Mouse (Mus musculus) kidney, adult 2 months (tissue): ENCODE measurements around the gene Rtn2. TPM values are rescaled to one million over a fixed set of nuclear protein-coding genes. Genes with fewer than 3 reads are reported as not detected.

Source experiments
- DNase-seq: peaks from one replicate; pipeline ENCODE4 v3.0.0; 2021
- H3K27ac ChIP-seq: fragments of 200-500 bp; 2 replicates; pipeline ENCODE4 v1.5.1; 2012; ENCODE audit warnings: low read depth, low read length, control low read depth, inconsistent platforms; ENCODE audit not compliant: insufficient read depth
- H3K27me3 ChIP-seq: fragments of 200-500 bp; replicated peaks from 2 replicates; pipeline ENCODE4 v1.6.1; 2012; ENCODE audit warnings: mild to moderate bottlenecking, moderate library complexity, low read length, inconsistent platforms; ENCODE audit not compliant: control insufficient read depth, insufficient read depth
- H3K36me3 ChIP-seq: fragments of 200-500 bp; 2 replicates; pipeline ENCODE4 v1.6.1; 2012; ENCODE audit warnings: mild to moderate bottlenecking, moderate library complexity, low read length, inconsistent platforms; ENCODE audit not compliant: control insufficient read depth, insufficient read depth
- H3K4me1 ChIP-seq: fragments of 200-500 bp; 2 replicates; pipeline ENCODE4 v1.6.1; 2011; ENCODE audit warnings: low read length; ENCODE audit not compliant: control insufficient read depth, insufficient read depth
- H3K4me3 ChIP-seq: fragments of 200-500 bp; 2 replicates; pipeline ENCODE4 v1.5.1; 2011; ENCODE audit warnings: mild to moderate bottlenecking, low read depth, low read length, control low read depth; ENCODE audit not compliant: insufficient read depth
- CTCF ChIP-seq: fragments of 200-500 bp; conservative IDR thresholded peaks from 2 replicates; pipeline ENCODE4 v1.5.1; 2011; ENCODE audit warnings: low read depth, mild to moderate bottlenecking, control low read depth, low read length, moderate library complexity, mixed read lengths; ENCODE audit not compliant: insufficient read depth, insufficient read length
- POLR2A ChIP-seq: fragments of 200-500 bp; IDR thresholded peaks from one replicate; pipeline ENCODE4 v1.6.1; 2011; ENCODE audit warnings: low read depth, low read length, control low read depth
- WGBS: fragments of 180-500 bp; shearing (Covaris S2); methylation state at CpG from one replicate; pipeline ENCODE4 v1.1.7; 2018; 5-methylcytosine and 5-hydroxymethylcytosine counted together
- polyA plus RNA-seq: library from polyadenylated mRNA; depleted of rRNA; stranded (reverse); fragments of >200 nt; gene quantifications from 2 replicates; pipeline ENCODE4 v1.2.3, GENCODE M21; 2012

The Rtn2 gene
- polyA plus RNA-seq, 1 experiment = 19.1 TPM

DNA sequence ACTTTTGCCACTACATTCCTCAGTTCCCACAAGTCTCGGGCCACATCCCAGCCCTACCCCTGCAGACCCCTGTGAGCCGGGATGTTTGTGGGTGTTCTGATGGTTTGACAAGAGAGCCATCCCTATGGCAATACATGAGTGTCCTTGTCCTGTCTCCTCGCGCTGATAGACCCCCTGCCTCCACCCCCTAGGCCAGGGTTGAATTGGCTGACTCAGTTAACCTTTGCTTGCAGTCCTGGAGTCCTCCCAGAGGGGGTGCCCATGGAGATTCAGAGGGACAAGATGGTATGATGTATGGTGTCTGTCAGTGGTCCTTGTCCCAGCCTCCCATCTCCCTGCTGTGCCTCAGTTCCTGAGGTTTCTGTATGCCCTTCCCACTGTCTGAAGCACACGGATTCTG, 31.6 kb downstream of the Rtn2 start:
- Histone ChIP-seq H3K27me3 (no peaks in the 10 kb centered on the region), H3K4me1 (peaks cover 4% of the 10 kb centered on the region; the same call in 1 of the 2 replicates), H3K4me3 (no peak overlapping the region), H3K27ac (no peak overlapping the region), H3K36me3 (no peaks in the 10 kb centered on the region)
- WGBS = 58% methylated on average over 5 of the region's 5 CpGs
- DNase-seq = no peak
- TF ChIP-seq POLR2A = no peak
- TF ChIP-seq CTCF = no peak

DNA sequence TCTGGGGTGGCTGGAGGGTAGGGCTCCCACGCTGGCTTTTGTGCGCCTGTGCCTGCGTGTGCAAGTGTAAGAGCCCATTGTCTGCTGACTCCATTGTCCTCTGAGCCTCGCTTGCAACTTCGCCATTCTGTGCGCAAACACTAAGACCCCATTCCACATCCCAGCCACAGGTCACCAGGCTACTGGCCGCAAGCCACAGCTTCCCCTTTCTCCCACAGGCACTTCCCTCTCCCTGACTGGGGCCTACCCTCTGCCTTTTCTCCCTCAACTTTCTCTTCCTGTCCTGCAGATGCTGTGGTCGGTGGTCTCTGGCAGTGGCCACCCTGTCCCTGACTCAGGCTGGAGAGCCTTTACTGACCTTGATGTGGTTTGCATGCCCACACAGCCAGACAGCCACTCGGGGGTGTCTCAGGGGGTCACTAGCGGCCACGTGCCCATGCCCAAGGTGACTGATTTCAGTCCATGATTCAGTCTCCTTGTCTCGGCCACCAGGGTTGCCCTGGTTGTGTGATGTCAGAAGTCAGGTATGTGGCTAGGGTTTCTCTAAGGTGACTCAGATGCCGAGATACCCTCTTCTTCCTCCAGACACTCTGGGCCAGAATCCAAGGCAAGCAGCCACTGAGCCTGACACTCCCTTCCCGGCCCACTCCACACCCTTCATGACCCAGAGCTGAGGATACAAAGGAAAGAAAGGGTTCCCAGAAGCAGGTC, 34.2 kb downstream of the Rtn2 start:
- Histone ChIP-seq H3K4me1 (peaks cover 7% of the 10 kb centered on the region; the same call in 1 of the 2 replicates), H3K27ac (no peak overlapping the region), H3K4me3 (no peak overlapping the region), H3K36me3 (no peaks in the 10 kb centered on the region), H3K27me3 (no peaks in the 10 kb centered on the region)
- TF ChIP-seq CTCF (no peak), POLR2A (no peak)
- 63% methylated on average over 14 of the region's 14 CpGs for WGBS
- peak; percentile 34 for DNase-seq

DNA sequence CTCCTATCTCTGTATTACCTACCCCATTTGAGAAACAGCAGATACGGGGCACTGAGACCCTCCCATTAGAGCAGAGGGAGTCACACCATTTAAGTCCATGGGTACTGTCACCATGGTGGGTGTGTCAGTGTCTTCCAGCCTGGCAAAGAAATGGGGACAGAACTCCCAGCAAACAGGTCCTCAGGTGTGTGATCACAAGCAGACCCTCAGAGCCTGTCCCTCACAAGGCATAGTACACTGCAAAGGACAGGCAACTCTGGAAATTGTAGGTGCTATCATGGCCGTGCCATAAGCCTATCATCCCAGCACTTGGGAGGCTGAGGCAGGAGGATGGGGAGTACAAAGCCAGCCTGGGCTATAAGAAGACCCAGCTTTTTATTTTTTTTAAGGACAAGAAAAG, 35.8 kb downstream of the Rtn2 start:
- Histone ChIP-seq H3K27ac (no peak overlapping the region), H3K27me3 (no peaks in the 10 kb centered on the region), H3K4me1 (peaks cover 7% of the 10 kb centered on the region; the same call in 1 of the 2 replicates), H3K36me3 (no peaks in the 10 kb centered on the region), H3K4me3 (no peak overlapping the region)
- TF ChIP-seq POLR2A = no peak
- TF ChIP-seq CTCF = no peak
- 82% methylated on average over 2 of the region's 2 CpGs for WGBS
- DNase-seq = no peak

DNA sequence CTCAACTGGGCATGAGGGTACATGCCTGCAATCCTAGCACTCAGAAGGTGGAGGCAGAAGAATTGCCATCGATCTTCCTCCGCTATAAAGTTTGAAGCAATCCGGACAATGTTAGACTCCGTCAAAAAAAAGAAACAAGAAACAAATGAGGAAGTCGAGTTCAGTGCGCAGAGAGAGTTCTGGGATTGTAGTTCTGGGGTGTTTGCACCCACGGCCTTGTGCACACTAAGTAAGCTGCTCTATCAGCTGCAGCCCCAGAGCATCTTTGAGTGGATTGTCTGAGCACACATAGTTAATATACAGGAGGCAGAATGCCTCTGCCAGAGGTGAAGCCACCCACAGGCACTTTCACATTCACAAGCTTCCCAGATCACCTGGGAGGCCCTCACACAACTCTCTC, 36.3 kb downstream of the Rtn2 start:
- Histone ChIP-seq H3K27me3 (no peaks in the 10 kb centered on the region), H3K4me3 (no peak overlapping the region), H3K27ac (no peak overlapping the region), H3K36me3 (no peaks in the 10 kb centered on the region), H3K4me1 (peaks cover 7% of the 10 kb centered on the region; the same call in 1 of the 2 replicates)
- WGBS = 87% methylated on average over 7 of the region's 7 CpGs
- TF ChIP-seq POLR2A (no peak), CTCF (no peak)
- no peak for DNase-seq

DNA sequence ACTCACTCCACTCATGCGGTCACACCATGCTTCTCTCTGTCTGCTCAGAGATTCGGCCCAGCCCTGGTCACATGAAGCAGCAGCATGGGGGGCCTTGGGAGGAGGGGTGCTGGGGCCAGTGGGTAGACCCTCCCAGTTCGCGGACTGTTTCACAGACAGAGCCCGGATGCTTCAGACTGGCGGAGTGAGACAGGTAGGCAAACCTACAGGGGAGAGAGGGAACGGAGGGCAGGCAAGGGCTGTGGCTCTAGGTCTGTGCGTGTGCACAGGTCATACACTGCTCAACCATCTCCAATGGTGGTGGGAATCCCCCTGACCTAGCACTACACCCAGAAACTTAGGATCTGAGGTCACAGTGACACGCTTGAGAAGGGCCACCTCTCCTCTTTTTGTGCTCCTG, 37.0 kb downstream of the Rtn2 start:
- TF ChIP-seq CTCF = no peak
- no peak for TF ChIP-seq POLR2A
- DNase-seq = no peak
- H3K27ac ChIP-seq = 0 out of 2 replicates have a peak overlapping the region, but pooled peaks have one; percentile 4
- H3K4me3 ChIP-seq = peak overlapping the region; percentile 45
- no peaks in the 10 kb centered on the region for H3K36me3 ChIP-seq
- WGBS = 21% methylated on average over 9 of the region's 9 CpGs
- peaks cover 7% of the 10 kb centered on the region; the same call in 1 of the 2 replicates for H3K4me1 ChIP-seq
- no peaks in the 10 kb centered on the region for H3K27me3 ChIP-seq

DNA sequence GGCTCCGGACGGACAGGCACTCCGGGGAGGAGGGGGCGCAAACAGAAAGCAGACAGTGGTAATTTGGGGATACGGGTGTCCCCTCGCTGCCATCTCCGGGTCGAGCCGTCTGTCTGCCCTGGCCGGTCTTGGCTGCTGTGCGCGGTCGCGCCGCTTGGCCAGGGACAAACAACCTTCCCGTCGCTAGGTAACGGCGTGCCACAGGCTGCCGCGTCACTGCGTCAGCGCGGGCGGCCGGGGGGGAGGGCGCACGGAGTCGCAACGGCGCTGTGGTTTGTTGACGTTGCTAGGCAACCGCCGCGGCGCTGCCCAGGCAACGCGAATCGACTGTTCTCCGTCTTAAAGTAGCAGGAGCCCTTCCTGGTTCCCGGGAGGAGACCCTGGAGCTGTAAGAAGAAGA, 37.5 kb downstream of the Rtn2 start:
- peak; percentile 98 for DNase-seq
- Histone ChIP-seq H3K27me3 (no peaks in the 10 kb centered on the region), H3K4me1 (peaks cover 7% of the 10 kb centered on the region; the same call in 1 of the 2 replicates), H3K36me3 (no peaks in the 10 kb centered on the region), H3K27ac (0 out of 2 replicates have a peak overlapping the region, but pooled peaks have one; percentile 4), H3K4me3 (peak overlapping the region; percentile 45)
- TF ChIP-seq CTCF (no peak; the same call in 1 of the 2 replicates), POLR2A (no peak)
- under 1% methylated on average over 41 of the region's 41 CpGs for WGBS

DNA sequence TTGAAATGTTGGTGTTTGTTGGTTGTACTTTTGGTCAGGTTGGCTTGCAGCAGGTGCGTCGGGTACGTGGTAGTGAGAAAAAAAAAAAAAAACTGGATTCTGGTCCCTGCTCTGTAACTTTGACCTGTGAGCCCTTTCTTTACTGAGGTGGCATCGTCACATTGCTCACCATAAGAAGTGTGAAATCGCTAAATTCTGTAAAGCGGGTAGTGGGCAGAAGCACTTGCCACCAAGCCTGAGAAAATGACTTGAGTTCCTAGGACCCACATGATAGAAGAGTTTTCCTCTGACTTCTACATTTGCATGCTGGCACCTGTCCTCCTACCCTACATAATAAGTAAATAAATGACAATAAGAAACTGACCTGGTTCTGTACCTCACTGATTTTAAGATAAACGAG, 38.2 kb downstream of the Rtn2 start:
- WGBS = 28% methylated on average over 7 of the region's 7 CpGs
- no peak for TF ChIP-seq CTCF
- TF ChIP-seq POLR2A = no peak
- no peak for DNase-seq
- Histone ChIP-seq H3K4me3 (no peak overlapping the region), H3K27me3 (no peaks in the 10 kb centered on the region), H3K36me3 (no peaks in the 10 kb centered on the region), H3K4me1 (peaks cover 7% of the 10 kb centered on the region; the same call in 1 of the 2 replicates), H3K27ac (no peak overlapping the region)
